Mouse (Mus musculus) MEL (cell line): ENCODE results near the gene Gpnmb. TPM values are rescaled to one million over a fixed set of nuclear protein-coding genes. Genes with fewer than 3 reads are reported as not detected.

Experiments
- DNase-seq: peaks from one replicate; pipeline ENCODE4 v3.0.0; 2011; ENCODE audit warnings: low read depth, low spot score
- H3K27ac ChIP-seq: 2 replicates; pipeline ENCODE4 v1.5.1; 2012; ENCODE audit warnings: low read depth, mild to moderate bottlenecking, control low read depth, low read length, moderate library complexity; ENCODE audit not compliant: control insufficient read depth
- H3K27me3 ChIP-seq, 2 experiments: fragments of 150-350 bp in 1 of 2; sonication (generic) in 1 of 2; 2 replicates each; pipeline ENCODE4 v1.6.1; 2012; ENCODE audit warnings: low read length in 2 of 2, mild to moderate bottlenecking in 2 of 2, improper control_type of control experiment in 1 of 2, moderate library complexity in 1 of 2; ENCODE audit not compliant: insufficient read depth in 2 of 2, control insufficient read depth in 1 of 2
- H3K36me3 ChIP-seq, 2 experiments: 2 replicates each; pipeline ENCODE4 v1.6.1; 2012 to 2014; ENCODE audit warnings: low read length in 2 of 2, improper control_type of control experiment in 1 of 2, inconsistent platforms in 1 of 2, mild to moderate bottlenecking in 1 of 2; ENCODE audit not compliant: insufficient read depth in 2 of 2, control insufficient read depth in 1 of 2
- H3K4me1 ChIP-seq, 2 experiments: fragments of 150-350 bp in 1 of 2; sonication (generic) in 1 of 2; 2 replicates each; pipeline ENCODE4 v1.6.1; 2012; ENCODE audit warnings: low read length in 2 of 2, improper control_type of control experiment in 1 of 2, mild to moderate bottlenecking in 1 of 2; ENCODE audit not compliant: insufficient read depth in 2 of 2, control insufficient read depth in 1 of 2
- H3K4me3 ChIP-seq, 2 experiments: fragments of 150-350 bp in 1 of 2; sonication (generic) in 1 of 2; 2 replicates each; pipeline ENCODE4 v1.5.1; 2012; ENCODE audit warnings: low read depth in 2 of 2, low read length in 2 of 2, mild to moderate bottlenecking in 2 of 2, moderate library complexity in 2 of 2, control low read depth in 1 of 2, improper control_type of control experiment in 1 of 2; ENCODE audit not compliant: control insufficient read depth in 1 of 2, insufficient read depth in 1 of 2
- H3K79me2 ChIP-seq: 2 replicates; pipeline ENCODE4 v1.6.1; 2012; ENCODE audit warnings: mild to moderate bottlenecking, low read length, moderate library complexity; ENCODE audit not compliant: control insufficient read depth, poor library complexity, insufficient read depth
- H3K9ac ChIP-seq: 2 replicates; pipeline ENCODE4 v1.6.1; 2012; ENCODE audit warnings: low read depth, mild to moderate bottlenecking, control low read depth, low read length, moderate library complexity; ENCODE audit not compliant: control insufficient read depth, poor library complexity, severe bottlenecking
- H3K9me3 ChIP-seq: fragments of 150-350 bp; sonication (generic); replicated peaks from 2 replicates; pipeline ENCODE4 v1.6.1; 2012; ENCODE audit warnings: mild to moderate bottlenecking, low read length, improper control_type of control experiment, moderate library complexity; ENCODE audit not compliant: insufficient read depth
- CHD2 ChIP-seq: IDR thresholded peaks from 2 replicates; pipeline ENCODE4 v1.6.1; 2011; ENCODE audit warnings: low read length, improper control_type of control experiment
- CTCF ChIP-seq, 3 experiments: IDR thresholded peaks in 2 of 3; conservative IDR thresholded peaks in 1 of 3; 2 replicates each; pipeline ENCODE4 v1.5.1; 2011 to 2012; ENCODE audit warnings: low read length in 3 of 3, low read depth in 2 of 3, mild to moderate bottlenecking in 2 of 3, improper control_type of control experiment in 1 of 3, inconsistent platforms in 1 of 3, mixed read lengths in 1 of 3, moderate library complexity in 1 of 3; ENCODE audit not compliant: control insufficient read depth in 1 of 3, insufficient read depth in 1 of 3, poor library complexity in 1 of 3, severe bottlenecking in 1 of 3
- E2F4 ChIP-seq: IDR thresholded peaks from 2 replicates; pipeline ENCODE4 v1.6.1; 2011; ENCODE audit warnings: low read depth, low read length, improper control_type of control experiment, borderline replicate concordance
- ETS1 ChIP-seq: IDR thresholded peaks from 2 replicates; pipeline ENCODE4 v1.6.1; 2012; ENCODE audit warnings: low read depth, mild to moderate bottlenecking, inconsistent platforms, low read length, improper control_type of control experiment, moderate library complexity
- GABPA ChIP-seq: IDR thresholded peaks from 2 replicates; pipeline ENCODE4 v1.6.1; 2012; ENCODE audit warnings: low read depth, mild to moderate bottlenecking, inconsistent platforms, low read length, improper control_type of control experiment, moderate library complexity
- HCFC1 ChIP-seq: IDR thresholded peaks from 2 replicates; pipeline ENCODE4 v1.6.1; 2012; ENCODE audit warnings: low read depth, mild to moderate bottlenecking, inconsistent platforms, low read length, improper control_type of control experiment, moderate library complexity
- JUND ChIP-seq: IDR thresholded peaks from 2 replicates; pipeline ENCODE4 v1.6.1; 2011; ENCODE audit warnings: low read depth, mild to moderate bottlenecking, improper control_type of control experiment, low read length
- KAT2A ChIP-seq: conservative IDR thresholded peaks from 2 replicates; pipeline ENCODE4 v1.6.1; 2012; ENCODE audit warnings: low read depth, low read length, improper control_type of control experiment, inconsistent platforms
- MAFK ChIP-seq: IDR thresholded peaks from 2 replicates; pipeline ENCODE4 v1.6.1; 2011; ENCODE audit warnings: low read depth, mild to moderate bottlenecking, low read length, improper control_type of control experiment, borderline replicate concordance
- MAZ ChIP-seq: IDR thresholded peaks from 2 replicates; pipeline ENCODE4 v1.6.1; 2012; ENCODE audit warnings: low read depth, mild to moderate bottlenecking, inconsistent platforms, low read length, improper control_type of control experiment
- MEF2A ChIP-seq: IDR thresholded peaks from 2 replicates; pipeline ENCODE4 v1.6.1; 2014; ENCODE audit warnings: low read depth, mild to moderate bottlenecking, inconsistent platforms, low read length, improper control_type of control experiment; ENCODE audit not compliant: poor library complexity, insufficient replicate concordance, severe bottlenecking; ENCODE audit errors: extremely low read depth
- MXI1 ChIP-seq: IDR thresholded peaks from 2 replicates; pipeline ENCODE4 v1.6.1; 2011; ENCODE audit warnings: mild to moderate bottlenecking, low read depth, low read length, improper control_type of control experiment
- MYC ChIP-seq: IDR thresholded peaks from 2 replicates; pipeline ENCODE4 v1.6.1; 2011; ENCODE audit warnings: low read depth, mild to moderate bottlenecking, low read length, improper control_type of control experiment, moderate library complexity
- NELFE ChIP-seq: IDR thresholded peaks from 2 replicates; pipeline ENCODE4 v1.6.1; 2011; ENCODE audit warnings: low read depth, low read length, improper control_type of control experiment
- NRF1 ChIP-seq: IDR thresholded peaks from 2 replicates; pipeline ENCODE4 v1.6.1; 2014; ENCODE audit warnings: low read depth, mild to moderate bottlenecking, inconsistent platforms, low read length, improper control_type of control experiment, moderate library complexity; ENCODE audit not compliant: poor library complexity, insufficient read depth, severe bottlenecking
- POLR2A ChIP-seq, 2 experiments: IDR thresholded peaks; 2 replicates each; pipeline ENCODE4 v1.6.1; 2011 to 2012; ENCODE audit warnings: low read length in 2 of 2, mild to moderate bottlenecking in 2 of 2, control low read depth in 1 of 2, improper control_type of control experiment in 1 of 2, low read depth in 1 of 2, moderate library complexity in 1 of 2; ENCODE audit not compliant: control insufficient read depth in 1 of 2, insufficient read depth in 1 of 2, poor library complexity in 1 of 2
- POLR2AphosphoS5 ChIP-seq: IDR thresholded peaks from 2 replicates; pipeline ENCODE4 v1.6.1; 2012; ENCODE audit warnings: low read depth, borderline replicate concordance, mild to moderate bottlenecking, inconsistent platforms, low read length, moderate library complexity, mixed read lengths
- RAD21 ChIP-seq: IDR thresholded peaks from 2 replicates; pipeline ENCODE4 v1.6.1; 2011; ENCODE audit warnings: mild to moderate bottlenecking, low read depth, low read length, improper control_type of control experiment
- RCOR1 ChIP-seq: IDR thresholded peaks from 2 replicates; pipeline ENCODE4 v1.6.1; 2012; ENCODE audit warnings: low read depth, mild to moderate bottlenecking, inconsistent platforms, low read length, improper control_type of control experiment
- SIN3A ChIP-seq: IDR thresholded peaks from 2 replicates; pipeline ENCODE4 v1.6.1; 2012; ENCODE audit warnings: low read length, improper control_type of control experiment, inconsistent platforms
- TAL1 ChIP-seq: IDR thresholded peaks from 2 replicates; pipeline ENCODE4 v1.6.1; 2012; ENCODE audit warnings: mild to moderate bottlenecking, inconsistent platforms, low read length, moderate library complexity, mixed read lengths
- TBP ChIP-seq: IDR thresholded peaks from 2 replicates; pipeline ENCODE4 v1.8.0; 2011; ENCODE audit warnings: low read depth, low read length, improper control_type of control experiment
- UBTF ChIP-seq: IDR thresholded peaks from 2 replicates; pipeline ENCODE4 v1.6.1; 2012; ENCODE audit warnings: low read depth, mild to moderate bottlenecking, inconsistent platforms, low read length, improper control_type of control experiment, moderate library complexity, borderline replicate concordance; ENCODE audit not compliant: insufficient read depth
- ZC3H11A ChIP-seq: IDR thresholded peaks from 2 replicates; pipeline ENCODE4 v1.6.1; 2012; ENCODE audit warnings: low read depth, mild to moderate bottlenecking, inconsistent platforms, low read length, improper control_type of control experiment
- ZKSCAN1 ChIP-seq: IDR thresholded peaks from 2 replicates; pipeline ENCODE4 v1.6.1; 2012; ENCODE audit warnings: low read depth, mild to moderate bottlenecking, inconsistent platforms, low read length, improper control_type of control experiment, moderate library complexity
- ZMIZ1 ChIP-seq: IDR thresholded peaks from 2 replicates; pipeline ENCODE4 v1.6.1; 2012; ENCODE audit warnings: low read depth, mild to moderate bottlenecking, inconsistent platforms, low read length, improper control_type of control experiment, moderate library complexity
- polyA plus RNA-seq, 2 experiments: library from polyadenylated mRNA; stranded (reverse) in 1 of 2; unstranded in 1 of 2; fragments of >175 nt in 1 of 2; fragments of >200 nt in 1 of 2; gene quantifications; 2 replicates each; pipeline versions ENCODE4 v1.2.1 to v1.2.4; 2012; ENCODE audit warnings: low replicate concordance in 2 of 2, low read depth in 1 of 2; ENCODE audit not compliant: insufficient read length in 2 of 2, insufficient read depth in 1 of 2, missing spikeins in 1 of 2
- total RNA-seq: library from RNA; depleted of rRNA; stranded (reverse); fragments of 300-350 nt; gene quantifications from 2 replicates; pipeline ENCODE4 v1.2.3, GENCODE M21; 2012

The Gpnmb gene
- total and polyA plus RNA-seq, 3 experiments: not detected

- no peaks in the 10 kb centered on the region for H3K4me1 ChIP-seq
- no peak overlapping the region for H3K4me3 ChIP-seq
- no peak overlapping the region for H3K9ac ChIP-seq
- no peaks in the 10 kb centered on the region; a peak in 2 of 4 replicates for H3K27me3 ChIP-seq
- no peak for DNase-seq
- H3K36me3 ChIP-seq: no peaks in the 10 kb centered on the region
- no peaks in the 10 kb centered on the region for H3K79me2 ChIP-seq
- TF ChIP-seq GABPA (no peak), NRF1 (no peak), HCFC1 (no peak), MAZ (no peak)
- H3K9me3 ChIP-seq: no peaks in the 10 kb centered on the region
- no peak overlapping the region for H3K27ac ChIP-seq
Observed at GRCm38 (mm10) chr6:49046976-49047375, 10.6 kb downstream of the Gpnmb start.

DNA sequence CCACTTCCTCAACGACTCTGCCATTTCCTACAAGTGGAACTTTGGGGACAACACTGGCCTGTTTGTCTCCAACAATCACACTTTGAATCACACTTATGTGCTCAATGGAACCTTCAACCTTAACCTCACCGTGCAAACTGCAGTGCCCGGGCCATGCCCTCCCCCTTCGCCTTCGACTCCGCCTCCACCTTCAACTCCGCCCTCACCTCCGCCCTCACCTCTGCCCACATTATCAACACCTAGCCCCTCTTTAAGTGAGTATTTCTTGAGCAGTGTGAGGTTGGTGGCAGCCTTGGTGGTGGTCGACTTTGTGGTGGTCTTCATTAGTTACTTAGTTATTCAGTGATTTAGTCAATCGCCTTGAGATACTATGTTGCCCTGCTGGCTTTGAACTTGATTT lies 11.5 kb downstream of the Gpnmb start:
- no peaks in the 10 kb centered on the region for H3K9me3 ChIP-seq
- H3K36me3 ChIP-seq: no peaks in the 10 kb centered on the region
- no peak overlapping the region for H3K4me3 ChIP-seq
- no peak overlapping the region for H3K9ac ChIP-seq
- H3K27ac ChIP-seq: no peak overlapping the region
- H3K79me2 ChIP-seq: no peaks in the 10 kb centered on the region
- no peaks in the 10 kb centered on the region for H3K4me1 ChIP-seq
- no peak for TF ChIP-seq UBTF
- no peak for TF ChIP-seq MXI1
- no peak for TF ChIP-seq CTCF (IDR thresholded peaks at IDR 0.05 in 2 of 3, conservative IDR thresholded peaks at IDR 0.05 in 1 of 3; ENCODE audit: control insufficient read depth in 1 of 3, insufficient read depth in 1 of 3, low read depth in 2 of 3, low read length in 3 of 3, poor library complexity in 1 of 3, severe bottlenecking in 1 of 3)
- no peak for TF ChIP-seq TBP
- no peak for TF ChIP-seq SIN3A
- TF ChIP-seq ZKSCAN1: no peak
- no peak for TF ChIP-seq CHD2
- TF ChIP-seq RCOR1: no peak
- no peak for TF ChIP-seq E2F4
- TF ChIP-seq ZMIZ1: no peak
- no peak for TF ChIP-seq NELFE
- TF ChIP-seq POLR2A (IDR thresholded peaks at IDR 0.05; ENCODE audit: control insufficient read depth in 1 of 2, insufficient read depth in 1 of 2, low read depth in 1 of 2, low read length in 2 of 2, poor library complexity in 1 of 2): no peak
- DNase-seq: no peak
- H3K27me3 ChIP-seq: no peaks in the 10 kb centered on the region; a peak in 3 of 4 replicates

DNA sequence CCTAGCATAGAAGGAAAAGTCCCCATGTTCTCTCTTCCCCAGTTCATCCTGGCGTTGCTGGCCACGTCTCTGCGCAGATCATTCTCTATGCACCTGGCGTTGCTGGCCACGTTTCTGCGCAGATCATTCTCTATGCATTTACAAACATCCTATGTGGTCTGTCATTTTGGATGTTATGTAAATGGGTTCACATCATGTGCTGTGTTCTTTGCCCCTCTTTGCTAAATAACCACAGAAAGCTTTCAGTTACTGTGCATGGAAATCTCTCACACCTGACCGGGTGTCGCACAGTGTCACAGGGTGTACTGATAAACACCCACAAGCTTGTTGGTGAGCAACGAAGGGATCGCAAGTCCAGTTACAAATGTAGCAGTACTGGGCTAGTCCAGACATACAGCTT lies 12.0 kb downstream of the Gpnmb start:
- Histone ChIP-seq H3K27ac (no peak overlapping the region), H3K36me3 (no peaks in the 10 kb centered on the region)
- no peak for DNase-seq
- TF ChIP-seq GABPA (no peak), ZMIZ1 (no peak), MXI1 (no peak), MAZ (no peak), POLR2AphosphoS5 (no peak), NRF1 (no peak), KAT2A (no peak), MEF2A (no peak), CHD2 (no peak), UBTF (no peak), ZC3H11A (no peak), TAL1 (no peak), RAD21 (no peak), MAFK (no peak), MYC (no peak), CTCF (IDR thresholded peaks at IDR 0.05 in 2 of 3, conservative IDR thresholded peaks at IDR 0.05 in 1 of 3; ENCODE audit: control insufficient read depth in 1 of 3, insufficient read depth in 1 of 3, low read depth in 2 of 3, low read length in 3 of 3, poor library complexity in 1 of 3, severe bottlenecking in 1 of 3) (no peak), JUND (no peak), ETS1 (no peak)

More for the DNA sequence above, 12.0 kb downstream of the Gpnmb start:
- no peaks in the 10 kb centered on the region for H3K79me2 ChIP-seq
- H3K4me3 ChIP-seq: no peak overlapping the region
- no peaks in the 10 kb centered on the region for H3K4me1 ChIP-seq
- no peaks in the 10 kb centered on the region for H3K9me3 ChIP-seq
- no peak overlapping the region for H3K9ac ChIP-seq
- no peaks in the 10 kb centered on the region; a peak in 3 of 4 replicates for H3K27me3 ChIP-seq
